Comparison of ENCODE assay signal across 25 mouse cellular contexts in the genomic region with DNA sequence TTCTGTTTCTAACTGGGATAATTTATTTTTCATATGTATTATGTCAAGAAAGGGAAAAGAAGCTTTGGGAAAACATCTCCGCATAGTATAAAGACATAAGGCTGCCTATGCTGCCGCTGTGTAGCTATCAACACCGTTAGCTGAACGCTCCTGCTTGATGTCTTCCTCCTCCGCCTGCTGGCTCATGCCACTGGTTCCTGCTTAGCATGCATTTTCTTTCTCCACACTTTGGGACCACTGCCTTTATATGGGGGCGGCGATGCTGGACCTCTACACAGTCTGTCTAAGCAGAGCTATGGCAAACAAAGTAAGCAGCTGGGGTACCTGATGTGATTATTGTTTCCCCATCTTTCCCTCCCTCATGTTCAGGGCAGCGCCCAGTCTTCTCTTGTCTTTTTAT. TPM values are rescaled to one million over a fixed set of nuclear protein-coding genes. Genes with fewer than 3 reads are reported as not detected.
DNase-seq lines count a peak whose midpoint lies in the region; ATAC-seq and TF ChIP-seq lines count a peak whose summit lies in the region.
"Had no signal": no experiment of that assay in that cellular context is flagged by ENCODE, and none has a peak within 500 bp of the region (broad histone marks: within the 10 kb centered on the region; RNA-seq: fewer than 3 reads in every experiment).

No protein-coding gene starts in this region.

- H3K4me1 ChIP-seq in cerebellum, adult 2 months (ENCODE audit: control insufficient read depth, insufficient read depth, low read length), result peaks cover 16% of the 10 kb centered on the region
- peaks cover 2% of the 10 kb centered on the region; the same call in 1 of the 2 replicates for H3K4me1 ChIP-seq in hindbrain, embryonic 16.5 days (ENCODE audit: control insufficient read depth, insufficient read depth, low read depth, low read length)
- no peaks in the 10 kb centered on the region for H3K4me1 ChIP-seq in hindbrain, embryonic 12.5 days
- no peaks in the 10 kb centered on the region for H3K4me1 ChIP-seq in liver, adult 2 months (ENCODE audit: control insufficient read depth, insufficient read depth, low read length)
- no peaks in the 10 kb centered on the region for H3K4me1 ChIP-seq in liver, embryonic 11.5 days (replicated peaks; ENCODE audit: control insufficient read depth, insufficient read depth, low read length)
- peaks cover 5% of the 10 kb centered on the region for H3K4me1 ChIP-seq in olfactory bulb, adult 2 months (ENCODE audit: control insufficient read depth, insufficient read depth, low read length)
- H3K4me1 ChIP-seq: embryonic facial prominence, embryonic 15.5 days; forebrain, embryonic 10.5 days had no signal

- TF ChIP-seq POLR2A in cerebellum, adult 2 months (IDR thresholded peaks at IDR 0.05; ENCODE audit: borderline replicate concordance, insufficient read depth, low read length), result no peak
- no peak for TF ChIP-seq POLR2A in liver, adult 2 months (IDR thresholded peaks at IDR 0.05; ENCODE audit: extremely low read depth, insufficient read depth, low read length)
- TF ChIP-seq POLR2A in olfactory bulb, adult 2 months (IDR thresholded peaks at IDR 0.05; ENCODE audit: insufficient read depth, low read depth, low read length), result no peak

- H3K79me2 ChIP-seq in liver, adult 2 months (ENCODE audit: control insufficient read depth, insufficient read depth, low read length), result no peaks in the 10 kb centered on the region; the same call in 1 of the 2 replicates

- H3K27ac ChIP-seq in cerebellum, adult 2 months (ENCODE audit: insufficient read depth, low read length), result peak overlapping the region; percentile 40; the same call in 1 of the 2 replicates
- no peak overlapping the region; the same call in 1 of the 2 replicates for H3K27ac ChIP-seq in hindbrain, embryonic 16.5 days (ENCODE audit: low read depth, low read length)
- H3K27ac ChIP-seq in hindbrain, embryonic 12.5 days, result no peak overlapping the region
- no peak overlapping the region for H3K27ac ChIP-seq in liver, adult 2 months (replicated peaks; ENCODE audit: insufficient read depth, low read depth, low read length)
- H3K27ac ChIP-seq in liver, embryonic 11.5 days (ENCODE audit: low read depth, low read length), result no peak overlapping the region
- H3K27ac ChIP-seq in olfactory bulb, adult 2 months (ENCODE audit: insufficient read depth, low read depth, low read length), result peak overlapping the region; percentile 8
- H3K27ac ChIP-seq: embryonic facial prominence, embryonic 15.5 days; forebrain, embryonic 10.5 days; gastrocnemius, adult 2 months; heart, embryonic 10.5 days; hindbrain, embryonic 14.5 days had no signal

- H3K27me3 ChIP-seq in cerebellum, adult 2 months (ENCODE audit: control insufficient read depth, insufficient read depth, low read length), result no peaks in the 10 kb centered on the region
- no peaks in the 10 kb centered on the region for H3K27me3 ChIP-seq in hindbrain, embryonic 16.5 days (replicated peaks; ENCODE audit: control insufficient read depth, insufficient read depth, low read length)
- H3K27me3 ChIP-seq in hindbrain, embryonic 12.5 days, result no peaks in the 10 kb centered on the region
- H3K27me3 ChIP-seq in liver, adult 2 months (ENCODE audit: control insufficient read depth, insufficient read depth, low read length), result no peaks in the 10 kb centered on the region
- no peaks in the 10 kb centered on the region for H3K27me3 ChIP-seq in liver, embryonic 11.5 days (replicated peaks; ENCODE audit: control insufficient read depth, insufficient read depth, low read length)
- H3K27me3 ChIP-seq: embryonic facial prominence, embryonic 15.5 days had no signal

- H3K36me3 ChIP-seq in hindbrain, embryonic 16.5 days (ENCODE audit: control insufficient read depth, insufficient read depth, low read length), result peaks cover 10% of the 10 kb centered on the region
- peaks cover 9% of the 10 kb centered on the region; the same call in 1 of the 2 replicates for H3K36me3 ChIP-seq in hindbrain, embryonic 12.5 days
- H3K36me3 ChIP-seq in liver, adult 2 months (ENCODE audit: control insufficient read depth, insufficient read depth, low read length), result peaks cover 43% of the 10 kb centered on the region
- H3K36me3 ChIP-seq in liver, embryonic 11.5 days (ENCODE audit: control insufficient read depth, insufficient read depth, low read length), result no peaks in the 10 kb centered on the region
- H3K36me3 ChIP-seq: embryonic facial prominence, embryonic 15.5 days; forebrain, embryonic 10.5 days had no signal

- 76% methylated on average over 8 of the region's 8 CpGs for WGBS in cerebellum, adult 2 months
- 81% methylated on average over 8 of the region's 8 CpGs for WGBS in hindbrain, embryonic 16.5 days
- 86% methylated on average over 8 of the region's 8 CpGs for WGBS in hindbrain, embryonic 12.5 days
- WGBS in liver, adult 2 months, result 99% methylated on average over 8 of the region's 8 CpGs
- WGBS in liver, embryonic 11.5 days, result 84% methylated on average over 8 of the region's 8 CpGs
- WGBS in olfactory bulb, adult 2 months, result 86% methylated on average over 8 of the region's 8 CpGs

- no peak overlapping the region for H3K9ac ChIP-seq in hindbrain, embryonic 16.5 days (ENCODE audit: low read depth, low read length)
- no peak overlapping the region for H3K9ac ChIP-seq in hindbrain, embryonic 12.5 days
- no peak overlapping the region for H3K9ac ChIP-seq in liver, adult 2 months (ENCODE audit: low read depth, low read length)
- H3K9ac ChIP-seq in liver, embryonic 11.5 days (ENCODE audit: low read depth, low read length), result no peak overlapping the region
- H3K9ac ChIP-seq: embryonic facial prominence, embryonic 15.5 days; hindbrain, embryonic 14.5 days had no signal

- H3K9me3 ChIP-seq in hindbrain, embryonic 16.5 days (ENCODE audit: control insufficient read depth, low read length), result no peaks in the 10 kb centered on the region
- H3K9me3 ChIP-seq in hindbrain, embryonic 12.5 days (replicated peaks), result no peaks in the 10 kb centered on the region
- no peaks in the 10 kb centered on the region for H3K9me3 ChIP-seq in liver, embryonic 11.5 days (ENCODE audit: control insufficient read depth, low read length)
- H3K9me3 ChIP-seq: embryonic facial prominence, embryonic 15.5 days; forebrain, embryonic 10.5 days; G1E; heart, embryonic 10.5 days had no signal

- peak overlapping the region; percentile 7; the same call in 1 of the 2 replicates for H3K4me2 ChIP-seq in hindbrain, embryonic 16.5 days (ENCODE audit: low read length)
- no peak overlapping the region for H3K4me2 ChIP-seq in hindbrain, embryonic 12.5 days (replicated peaks)
- no peak overlapping the region for H3K4me2 ChIP-seq in liver, embryonic 11.5 days
- H3K4me2 ChIP-seq: embryonic facial prominence, embryonic 15.5 days; hindbrain, embryonic 14.5 days had no signal

- ATAC-seq in hindbrain, embryonic 16.5 days, result 0 out of 2 replicates have a peak, but pooled peaks have one; percentile 22
- ATAC-seq in hindbrain, embryonic 12.5 days (ENCODE audit: low FRiP score), result no peak
- ATAC-seq in liver, embryonic 11.5 days (replicated peaks; ENCODE audit: low FRiP score), result no peak
- ATAC-seq: CD4-positive, CD25-positive, alpha-beta regulatory T cell, adult 4 months; forebrain, embryonic 16.5 days; inflammation-experienced regulatory T-cells, adult 6 months had no signal

- no peak for DNase-seq in cerebellum, adult 2 months
- no peak for DNase-seq in cerebellum, adult 11-12 months
- peak; percentile 5 for DNase-seq in liver, adult 2 months (ENCODE audit: extremely low read depth, low read depth, low spot score)
- no peak for DNase-seq in liver, embryonic 11.5 days (ENCODE audit: low spot score)
- DNase-seq: adrenal gland, adult 8-10 months; B cell, adult 2 months; cerebellum, adult 18-20 months; cerebellum, postnatal 10 days; embryo, embryonic 11 days; gastrocnemius, adult 2 months; gastrocnemius, postnatal 25 days; heart, postnatal 10 days; heart, postnatal 4 days had no signal

- TF ChIP-seq CTCF in cerebellum, adult 2 months (IDR thresholded peaks at IDR 0.05; ENCODE audit: borderline replicate concordance, insufficient read depth, low read depth, low read length), result no peak
- no peak for TF ChIP-seq CTCF in liver, adult 2 months (IDR thresholded peaks at IDR 0.05; ENCODE audit: low read depth, low read length)
- no peak for TF ChIP-seq CTCF in olfactory bulb, adult 2 months (IDR thresholded peaks at IDR 0.05; ENCODE audit: insufficient read depth, low read depth, low read length)

- no peak overlapping the region for H3K4me3 ChIP-seq in cerebellum, adult 2 months (replicated peaks; ENCODE audit: insufficient read depth, low read depth, low read length)
- H3K4me3 ChIP-seq in hindbrain, embryonic 16.5 days (ENCODE audit: low read length), result no peak overlapping the region
- H3K4me3 ChIP-seq in hindbrain, embryonic 12.5 days, result no peak overlapping the region
- no peak overlapping the region for H3K4me3 ChIP-seq in liver, adult 2 months (ENCODE audit: insufficient read depth, low read depth, low read length)
- no peak overlapping the region for H3K4me3 ChIP-seq in liver, embryonic 11.5 days (ENCODE audit: low read depth, low read length)
- H3K4me3 ChIP-seq in olfactory bulb, adult 2 months (ENCODE audit: insufficient read depth, low read depth, low read length), result no peak overlapping the region
- H3K4me3 ChIP-seq: embryonic facial prominence, embryonic 15.5 days; erythroblast, embryonic 14.5 days; forebrain, embryonic 10.5 days; gastrocnemius, adult 2 months; heart, embryonic 10.5 days had no signal

RNA-seq across cellular contexts. Expression of a gene that starts 13.3 kb away (rescaled TPM):
- 31.1 and 31.8 TPM in 2 replicates for polyA plus RNA-seq in cerebellum, adult 2 months (2012; rRNA removed)
- 13.2 and 14.6 TPM in 2 replicates for polyA plus RNA-seq in hindbrain, embryonic 16.5 days (2015; fragmentation: Nextera tagmentation; extraction: Ambion mirVana)
- 10.6 and 12.2 TPM in 2 replicates for polyA plus RNA-seq in hindbrain, embryonic 12.5 days (2016; fragmentation: Nextera tagmentation; extraction: Ambion mirVana)
- 23.5 and 30.3 TPM in 2 replicates for total RNA-seq in liver, adult 2 months (2014; rRNA removed)
- polyA plus RNA-seq in liver, adult 2 months (2012; rRNA removed), result 4.4 and 6.3 TPM in 2 replicates
- 1.1 and 1.5 TPM in 2 replicates for polyA plus RNA-seq in liver, embryonic 11.5 days (2014; fragmentation: Nextera tagmentation; extraction: Ambion mirVana)
- not detected in 2 replicates for polyA plus RNA-seq in olfactory bulb, adult 2 months (2012; ENCODE audit: insufficient read depth, insufficient read length, low replicate concordance, missing spikeins)

Comparison
In these comparisons a context has a peak if more than half of its experiments do, and no peak if none do; other contexts are left out.
1. H3K27ac ChIP-seq: peak in cerebellum, adult 2 months (single experiment) and olfactory bulb, adult 2 months (single experiment); none in hindbrain, embryonic 16.5 days (single experiment), hindbrain, embryonic 12.5 days (single experiment), liver, adult 2 months (single experiment) and liver, embryonic 11.5 days (single experiment).